Mouse (Mus musculus): Measurements from ENCODE around the gene Akr1c20. TPM values are rescaled to one million over a fixed set of nuclear protein-coding genes. Genes with fewer than 3 reads are reported as not detected.

Gene Akr1c20
- not detected for total RNA-seq (2022)

DNA sequence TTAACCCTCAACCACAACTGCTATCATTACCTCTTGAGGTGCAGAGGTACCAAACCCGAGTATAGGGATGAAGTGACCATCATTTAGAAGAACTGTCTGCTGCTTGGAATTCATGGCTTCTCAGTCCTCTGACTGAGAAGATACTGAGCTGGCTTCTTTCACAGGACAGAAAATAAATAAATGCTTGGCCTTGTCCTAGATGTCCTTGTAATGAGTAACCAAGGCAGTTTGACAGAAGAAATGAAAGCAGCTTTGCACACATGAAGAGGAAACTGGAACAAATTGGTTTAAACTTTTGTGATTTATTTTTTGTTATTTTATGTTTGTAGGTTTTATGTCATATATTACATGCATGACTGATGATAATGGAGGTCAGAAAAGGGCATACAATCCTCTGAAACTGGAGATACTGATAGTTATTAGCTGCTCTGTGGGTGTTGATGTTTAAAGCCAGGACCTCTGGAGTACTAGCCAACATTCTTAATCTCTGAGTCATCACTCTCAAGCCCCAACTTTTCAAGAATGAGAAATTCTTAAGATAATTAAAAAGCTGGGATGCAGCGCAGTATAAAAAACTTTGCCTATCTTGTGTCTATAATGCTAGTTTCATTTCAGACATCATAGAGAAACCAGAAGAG, at the start of gene Akr1c20:
TSS of gene Akr1c20 (minus strand) at position 145 of the 638 bp plus-strand sequence.
- DNase-seq (ENCODE audit: low spot score) = peak; percentile 2

DNA sequence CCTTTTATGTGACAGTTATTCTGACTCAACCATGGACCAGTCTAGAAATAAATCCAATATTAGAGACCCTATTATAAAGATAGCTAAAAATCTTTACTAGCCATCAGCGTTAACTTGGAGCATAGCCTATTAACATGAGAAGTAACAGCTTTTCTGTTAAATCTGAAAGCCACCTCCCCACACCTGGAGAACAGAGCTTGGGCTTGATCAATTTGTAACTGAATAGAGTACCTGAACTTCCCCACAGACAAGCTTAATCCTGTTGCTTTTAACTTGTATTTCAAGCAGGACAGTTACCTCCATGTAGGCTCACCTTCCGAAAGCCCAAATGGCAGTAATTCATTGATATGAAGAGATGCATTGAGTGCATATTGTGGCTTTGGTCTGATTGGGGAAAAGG, 42.9 kb upstream of the Akr1c20 start:
- no peak for DNase-seq (ENCODE audit: low spot score)

DNA sequence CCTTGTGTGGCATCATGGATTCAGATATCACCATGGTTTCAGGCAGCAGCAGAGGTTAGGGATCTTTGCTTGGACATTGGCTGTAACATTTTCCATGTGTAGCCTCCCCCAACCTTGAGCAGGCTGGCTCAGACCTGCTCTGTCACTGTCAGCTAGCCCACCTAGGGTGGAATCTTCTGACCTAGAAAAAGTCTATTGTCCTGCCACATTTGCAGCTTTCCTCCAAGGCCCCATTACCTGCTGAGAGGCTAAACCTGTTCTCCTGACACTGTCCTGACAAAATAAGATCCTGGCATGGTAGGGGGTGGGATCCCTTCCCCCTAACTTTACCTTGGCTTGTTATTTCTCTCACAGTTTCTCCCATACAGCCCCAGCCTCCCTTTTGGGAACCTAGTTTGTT, 37.4 kb upstream of the Akr1c20 start:
- DNase-seq (ENCODE audit: low spot score) = no peak

DNA sequence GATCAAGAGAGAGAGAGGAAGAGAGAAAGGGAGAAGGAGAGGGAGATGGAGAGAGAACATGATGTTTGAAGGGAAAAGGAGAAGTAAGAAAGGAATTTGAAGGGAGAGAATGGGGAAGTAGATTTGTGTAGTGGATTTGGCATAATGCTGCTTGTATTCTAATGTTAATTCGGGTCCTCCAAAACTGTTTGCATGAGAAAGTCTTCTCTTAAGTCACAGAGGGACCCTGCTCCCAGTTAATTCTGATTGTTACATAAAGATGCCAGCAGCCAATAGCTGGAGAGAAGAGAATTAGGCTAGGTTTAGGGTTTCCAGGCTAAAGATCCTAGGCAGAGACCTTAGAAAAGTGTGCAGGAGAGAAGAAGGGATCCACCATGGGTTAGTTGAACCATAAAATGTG, 36.0 kb upstream of the Akr1c20 start:
- no peak for DNase-seq (ENCODE audit: low spot score)

DNA sequence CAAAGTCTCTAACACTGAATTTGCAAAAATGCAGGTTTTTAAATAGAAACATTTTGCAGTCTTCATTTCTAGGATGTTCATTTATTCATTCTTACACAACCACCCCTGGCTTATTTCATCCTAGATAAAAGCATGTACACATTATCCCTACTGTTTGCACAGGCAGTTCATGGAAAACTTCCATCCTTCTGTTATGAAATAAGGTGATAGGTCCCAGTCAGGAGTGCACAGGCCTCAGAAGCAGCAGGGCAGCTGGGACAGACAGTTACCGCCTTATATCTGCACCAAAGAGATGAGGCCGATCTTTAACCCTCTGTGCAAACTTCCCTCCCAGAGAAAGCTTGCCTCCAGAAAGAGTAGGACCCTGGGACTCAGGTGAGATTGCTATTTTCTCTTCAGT, 8.3 kb downstream of the Akr1c20 start:
- DNase-seq (ENCODE audit: low spot score) = no peak

DNA sequence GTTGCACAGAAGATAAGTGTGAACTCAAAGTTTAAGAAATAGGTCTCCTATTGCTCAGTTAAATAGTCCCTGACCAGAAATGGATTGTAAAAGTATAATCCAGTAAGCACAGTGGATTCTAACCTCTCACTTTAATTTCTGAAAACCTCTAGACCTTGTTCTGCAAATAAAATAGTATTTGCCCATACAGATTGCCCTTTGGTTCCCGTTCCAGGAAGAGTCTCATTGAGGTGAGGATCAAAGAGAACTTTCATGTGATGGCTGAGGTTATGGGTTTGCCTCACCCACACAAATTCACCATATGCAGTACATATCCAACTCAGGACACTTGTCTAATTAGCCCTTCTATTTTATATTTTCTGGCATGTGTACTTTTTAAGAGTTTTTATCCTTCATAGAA, 55.2 kb downstream of the Akr1c20 start:
- no peak for DNase-seq (ENCODE audit: low spot score)

DNA sequence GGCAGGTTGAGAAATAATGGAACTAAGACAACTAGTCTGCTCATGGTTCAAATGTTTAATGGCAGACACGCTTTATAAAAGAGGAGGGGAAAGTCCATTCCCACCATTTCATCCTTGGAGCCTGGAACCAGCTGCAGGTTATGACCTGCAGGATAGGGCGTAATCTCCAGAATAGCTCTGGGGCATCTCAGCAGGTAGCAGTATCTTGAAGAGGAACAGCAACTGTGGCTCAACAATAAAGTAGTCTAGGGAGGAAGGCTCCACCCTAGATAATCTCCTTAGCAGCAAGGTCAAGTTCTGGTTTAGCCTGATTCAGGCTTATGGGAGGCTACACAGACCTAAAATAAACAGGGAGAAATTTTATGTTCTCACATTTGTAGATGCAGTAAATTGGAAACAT, 57.5 kb downstream of the Akr1c20 start:
- no peak for DNase-seq (ENCODE audit: low spot score)

Other genes starting within 250 kb of the Akr1c20 start
- gene Akr1c12, start 243.9 kb downstream of the Akr1c20 start, total RNA-seq (2022) = not detected
- not detected for gene Akr1c6, start 89.0 kb downstream of the Akr1c20 start, total RNA-seq (2022)
- gene Akr1c21, start 50.7 kb upstream of the Akr1c20 start, total RNA-seq (2022) = not detected
- 10 to 100 TPM; 19.4 to 21.2 (median 21.0) TPM for gene Akr1e1, start 85.8 kb upstream of the Akr1c20 start, total RNA-seq (2022)

All from heart, adult 8-10 months (tissue).